Mouse (Mus musculus): ENCODE data around the gene Otop1.

GRCm38 (mm10) chr5:38236627-38237026, 39.1 kb upstream of the Otop1 start:
- TF ChIP-seq CTCF (IDR thresholded peaks at IDR 0.05; ENCODE audit: low read depth, low read length) (no peak; the same call in 1 of the 2 replicates), POLR2A (IDR thresholded peaks at IDR 0.05; ENCODE audit: extremely low read depth, insufficient read depth, low read length) (no peak)

Measured in liver, adult 2 months (tissue).